Mouse (Mus musculus): ENCODE measurements around the gene Pde8a.
A peak's percentile ranks its signal among the peaks of the same experiment; 100 is the strongest.

The Pde8a gene

DNA sequence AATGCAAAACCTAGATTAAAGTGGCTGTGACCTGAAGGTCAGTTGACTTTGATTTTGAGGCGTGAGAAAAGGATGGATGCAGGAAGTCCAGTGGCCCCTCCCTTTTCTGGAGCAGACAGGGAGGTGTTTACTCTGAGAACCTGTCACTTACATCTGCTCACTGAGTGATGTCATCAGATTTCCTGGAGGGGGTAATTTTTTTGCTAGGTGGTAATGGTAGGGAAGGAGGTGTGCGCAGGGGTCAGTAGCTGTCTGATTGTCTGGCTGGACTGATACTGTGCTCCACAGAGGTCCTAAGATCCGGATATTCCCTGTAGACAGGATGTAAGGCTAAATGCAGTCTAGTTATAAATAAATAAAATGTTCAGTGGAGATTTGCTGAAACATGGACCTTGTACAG is 59.5 kb downstream of the Pde8a start:
- no peak for DNase-seq (ENCODE audit: inconsistent ontology term)

DNA sequence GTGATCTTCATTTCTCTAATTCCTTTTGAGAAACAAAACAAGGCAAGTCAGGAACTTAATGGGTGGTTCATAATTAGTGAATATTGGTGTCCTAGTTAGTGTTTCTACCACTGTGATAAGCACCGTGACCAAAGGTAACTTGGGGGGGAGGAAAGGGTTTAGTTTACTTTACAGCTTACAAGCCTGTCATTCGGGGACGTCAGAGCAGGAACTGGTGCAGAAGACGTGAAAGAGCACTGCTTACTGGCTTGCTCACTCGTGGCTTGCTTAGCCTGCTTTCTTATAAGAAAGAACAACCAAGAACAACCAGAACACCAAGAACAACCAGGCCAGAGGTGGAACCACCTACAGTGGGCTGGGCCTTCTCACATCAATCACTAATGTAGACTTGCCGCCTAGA is 65.6 kb downstream of the Pde8a start:
- no peak for DNase-seq (ENCODE audit: inconsistent ontology term)

DNA sequence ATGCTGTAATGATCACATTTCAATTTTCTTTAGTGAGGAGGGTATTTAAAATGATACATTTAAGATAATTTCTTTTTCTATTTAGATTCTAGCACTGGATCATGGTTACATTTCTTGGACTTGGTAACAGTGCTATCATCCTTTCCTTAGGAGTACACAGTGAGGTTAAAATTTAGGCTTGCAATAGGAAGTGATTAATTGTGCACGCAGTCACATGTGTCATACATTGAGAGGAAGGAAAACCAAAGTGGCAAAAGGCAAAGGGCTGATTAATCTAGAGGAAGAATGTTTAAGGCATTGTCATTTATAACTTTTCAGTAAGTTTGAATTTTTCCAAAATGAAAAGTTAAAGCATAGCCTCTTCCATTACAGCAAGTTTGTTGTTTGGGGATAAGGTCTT is 67.8 kb downstream of the Pde8a start:
- DNase-seq (ENCODE audit: inconsistent ontology term) = no peak

DNA sequence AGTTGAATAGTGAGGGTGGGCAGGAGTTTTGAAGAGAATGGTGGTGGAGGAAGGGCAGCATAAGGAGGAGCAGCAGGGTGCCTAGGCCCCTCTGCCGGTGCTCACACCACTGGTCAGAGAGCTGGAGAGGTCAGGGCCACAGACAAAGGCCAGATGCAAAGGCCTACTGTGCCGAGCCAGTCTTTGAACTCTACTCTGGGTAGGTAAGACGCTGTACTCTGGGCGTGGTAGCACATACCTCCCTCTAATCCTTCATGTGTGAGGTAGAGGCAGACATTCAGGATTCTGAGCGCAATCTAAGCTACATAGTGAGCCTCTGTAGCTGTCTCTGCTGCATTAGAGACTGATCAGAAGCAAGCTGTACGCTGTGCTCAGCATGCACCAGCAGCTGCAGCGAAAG is 73.1 kb downstream of the Pde8a start:
- no peak for DNase-seq (ENCODE audit: inconsistent ontology term)

DNA sequence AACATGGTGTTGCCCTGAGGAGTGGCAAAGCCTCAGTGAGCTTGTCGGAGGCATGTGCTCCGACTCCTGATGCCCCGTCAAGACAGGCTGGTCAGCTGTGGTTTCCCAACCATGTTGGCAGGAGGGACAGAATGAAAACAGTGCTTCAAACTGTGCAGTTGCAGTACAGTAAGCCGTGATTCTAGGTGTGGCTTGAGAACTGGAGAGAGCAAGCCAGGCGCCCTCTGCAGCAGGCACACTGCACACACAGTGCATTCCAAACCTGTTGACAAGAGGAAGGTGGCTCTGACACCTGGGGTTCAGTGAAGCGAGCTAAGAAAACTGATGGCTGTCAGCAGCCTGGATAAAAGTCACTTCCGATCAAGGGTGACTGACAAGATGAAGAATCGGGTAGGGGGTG is 73.5 kb downstream of the Pde8a start:
- DNase-seq (ENCODE audit: inconsistent ontology term) = no peak

DNA sequence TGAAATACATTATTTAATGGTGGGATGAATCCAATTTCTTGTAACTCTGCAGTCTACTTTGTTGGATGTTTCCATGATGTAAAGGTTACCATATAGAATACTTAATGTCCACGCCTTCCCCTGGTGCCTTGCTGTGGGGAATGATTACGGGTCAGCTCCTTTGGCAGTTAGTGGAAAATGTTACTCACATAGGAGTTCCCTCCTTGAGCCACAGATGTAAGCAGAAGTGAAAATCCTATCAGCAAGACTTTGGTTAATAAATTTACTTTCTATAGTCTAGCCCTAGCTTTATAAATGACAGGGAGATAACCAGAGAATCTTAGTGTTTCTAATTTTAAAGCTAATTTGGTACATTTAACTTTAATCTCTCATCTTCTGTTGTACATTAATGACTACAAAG is 81.8 kb downstream of the Pde8a start:
- no peak for DNase-seq (ENCODE audit: inconsistent ontology term)

DNA sequence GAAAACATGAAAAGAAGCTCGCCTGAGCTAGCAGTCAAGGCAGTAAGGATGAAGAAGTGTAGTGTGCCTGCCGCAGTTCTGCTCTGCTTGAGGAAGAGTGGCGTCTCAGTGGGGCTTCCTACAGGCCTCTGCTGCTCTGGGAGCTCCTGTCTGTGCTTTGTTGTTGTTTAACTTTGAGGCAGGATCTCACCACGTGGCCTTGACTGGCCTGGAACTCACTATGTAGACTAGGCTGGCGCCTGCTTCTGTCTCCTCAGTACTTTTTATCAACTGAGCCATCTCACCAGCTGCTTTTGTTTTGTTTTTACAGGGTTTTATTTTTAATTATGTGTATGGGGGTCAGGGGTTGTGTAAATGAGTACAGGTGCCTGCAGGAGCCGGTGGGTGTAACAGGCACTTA is 84.8 kb downstream of the Pde8a start:
- DNase-seq (ENCODE audit: inconsistent ontology term) = no peak

DNA sequence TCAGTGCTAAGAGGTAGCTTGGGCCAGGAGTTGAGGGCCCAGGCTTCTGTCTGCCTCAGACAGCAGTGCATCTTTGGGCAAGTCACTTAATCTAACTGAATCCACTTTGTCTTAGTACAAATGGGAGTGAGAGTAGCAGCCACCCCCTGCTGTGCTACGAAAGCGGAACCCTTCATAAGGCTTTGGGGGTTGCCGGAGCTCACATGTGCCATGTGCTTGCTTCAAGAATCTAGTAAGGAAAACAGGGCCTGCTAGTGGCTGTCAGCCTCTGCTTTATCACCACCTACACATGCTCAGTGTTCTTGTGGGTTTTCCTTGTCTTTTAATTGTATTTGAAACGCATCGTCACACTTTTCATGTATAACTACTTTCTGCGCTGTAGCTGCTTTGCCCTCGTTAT is 87.9 kb downstream of the Pde8a start:
- no peak for DNase-seq (ENCODE audit: inconsistent ontology term)

DNA sequence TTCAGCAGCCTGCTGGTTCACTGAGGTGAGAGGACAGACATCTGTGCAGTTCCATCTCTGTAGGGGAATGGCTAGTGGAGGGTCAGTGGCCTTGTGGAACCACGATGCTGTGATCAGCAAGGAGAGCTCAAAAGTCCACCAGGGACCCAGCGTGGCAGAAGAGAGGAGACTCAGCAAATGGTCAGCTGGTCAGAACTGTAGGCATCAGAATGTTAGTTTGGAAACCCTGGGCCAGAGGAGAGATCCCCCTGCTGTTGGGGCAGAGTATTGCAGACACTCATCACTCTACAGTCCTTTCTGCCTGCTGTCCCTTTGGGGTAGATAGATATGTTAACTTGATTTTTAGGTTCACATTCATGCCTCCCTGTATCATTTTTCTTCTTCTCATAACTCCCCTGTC is 90.3 kb downstream of the Pde8a start:
- no peak for DNase-seq (ENCODE audit: inconsistent ontology term)

DNA sequence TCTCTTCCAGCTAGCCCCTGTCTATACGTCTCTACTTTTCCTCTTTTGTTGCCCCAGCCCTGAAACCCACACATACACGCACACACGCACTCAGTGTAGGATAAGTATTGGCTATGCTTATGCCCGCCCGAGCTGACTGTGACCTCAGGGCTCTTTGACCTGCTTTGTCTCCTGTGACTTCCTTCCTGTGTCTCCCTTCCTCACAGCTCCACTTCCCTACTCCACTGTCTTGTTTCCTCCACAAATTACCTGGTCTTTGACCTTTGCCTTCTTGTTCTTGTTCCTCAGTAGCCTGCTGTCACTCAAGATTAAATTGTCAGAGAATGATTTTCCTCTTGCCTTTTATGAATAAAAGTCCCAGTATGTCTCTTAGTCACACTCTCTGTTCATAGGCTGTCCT is 90.7 kb downstream of the Pde8a start:
- no peak for DNase-seq (ENCODE audit: inconsistent ontology term)

DNA sequence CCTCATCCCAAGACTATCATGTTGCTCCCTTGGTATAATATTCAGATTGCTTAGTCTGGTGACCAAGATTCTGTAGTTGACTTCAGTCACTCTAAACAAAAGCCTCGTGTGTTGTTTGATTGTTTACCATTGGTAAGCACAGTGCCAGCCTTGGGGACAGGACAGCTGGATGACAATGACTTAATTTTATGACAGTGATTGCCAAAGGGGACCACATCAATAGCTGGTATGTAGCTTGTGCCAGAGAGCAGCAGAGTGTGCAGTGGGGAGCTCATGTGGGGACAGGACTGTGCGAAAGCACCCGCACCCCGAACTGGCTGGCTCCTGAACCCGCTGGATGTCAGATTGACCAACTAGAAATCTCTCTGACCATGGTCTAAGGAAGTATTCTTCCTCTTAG is 91.3 kb downstream of the Pde8a start:
- DNase-seq (ENCODE audit: inconsistent ontology term) = no peak

DNA sequence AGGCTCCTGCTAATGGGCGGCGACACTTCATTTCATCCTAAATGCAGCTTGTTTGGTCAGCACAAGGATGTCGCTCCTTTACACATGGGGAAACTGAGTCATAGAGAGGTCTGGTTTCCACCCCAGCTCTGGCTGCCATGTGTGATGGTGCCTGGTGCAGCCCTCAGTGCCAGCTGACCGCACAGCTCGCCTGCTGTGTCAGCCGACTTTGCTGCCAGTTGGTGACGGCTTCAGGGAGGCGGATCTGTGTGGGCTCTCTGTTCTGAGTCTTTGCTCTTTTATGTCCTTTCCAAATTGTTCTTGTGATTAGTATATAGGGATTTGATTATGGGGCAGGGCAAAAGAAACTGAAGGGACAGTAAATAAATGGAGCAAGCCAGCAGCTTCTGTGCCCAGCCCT is 94.3 kb downstream of the Pde8a start:
- peak; percentile 32 for DNase-seq (ENCODE audit: inconsistent ontology term)

DNA sequence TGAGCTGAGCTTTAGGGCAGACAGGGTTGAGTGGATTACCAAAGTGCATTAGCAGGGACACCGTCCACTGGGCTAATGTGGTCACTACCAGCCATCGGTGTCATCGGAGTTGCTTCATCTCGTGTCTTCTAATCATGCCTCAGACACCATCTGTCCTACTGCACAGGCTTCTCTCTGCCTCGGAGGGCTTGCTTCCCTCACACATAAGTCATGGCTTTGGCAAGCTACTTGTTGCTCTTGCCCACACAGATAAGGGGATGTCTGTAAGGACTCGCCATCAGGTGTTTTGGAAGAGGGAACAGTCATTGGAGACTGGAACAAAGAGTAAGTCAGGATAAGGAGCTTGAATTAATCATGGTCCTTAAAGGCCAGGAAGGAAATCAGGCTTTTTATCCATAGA is 95.9 kb downstream of the Pde8a start:
- no peak for DNase-seq (ENCODE audit: inconsistent ontology term)

DNA sequence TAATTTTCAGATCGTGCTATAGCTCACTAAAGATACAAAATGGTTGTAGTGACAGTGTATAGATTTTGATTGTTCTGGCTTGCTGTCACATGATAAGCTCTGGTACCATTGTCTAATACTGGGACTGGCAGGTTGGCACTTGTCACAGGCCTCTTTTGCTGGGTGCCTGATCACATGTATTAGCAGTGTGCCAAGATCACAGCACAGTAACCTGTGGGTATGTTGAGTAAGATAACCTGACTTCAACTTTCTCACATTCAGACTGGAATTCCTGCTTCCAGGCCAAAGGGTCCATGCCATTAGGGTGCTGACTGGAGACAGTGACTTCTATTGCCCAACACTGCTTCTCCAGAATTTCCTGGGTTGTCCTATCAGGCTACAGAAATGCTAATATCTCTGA is 97.7 kb downstream of the Pde8a start:
- DNase-seq (ENCODE audit: inconsistent ontology term) = no peak

DNA sequence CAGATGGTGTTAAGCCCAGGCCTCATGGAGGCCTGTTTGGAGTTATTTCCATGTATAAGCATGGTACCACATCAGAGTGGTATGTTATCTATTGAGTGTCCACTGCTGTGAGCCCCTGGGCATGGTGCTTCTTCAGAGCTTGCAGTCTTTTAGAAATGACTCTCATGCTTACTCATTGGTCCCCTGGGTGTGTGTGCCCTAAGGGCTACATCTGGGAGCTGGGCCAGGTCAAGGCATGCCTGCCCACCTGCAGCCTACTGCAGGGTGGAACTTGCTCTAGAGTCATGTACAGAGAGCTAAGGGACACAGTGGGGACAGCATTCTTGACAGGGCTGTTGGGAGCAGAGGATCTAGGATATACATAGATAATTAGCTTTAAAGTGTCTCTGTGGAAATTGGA is 98.2 kb downstream of the Pde8a start:
- no peak for DNase-seq (ENCODE audit: inconsistent ontology term)

DNA sequence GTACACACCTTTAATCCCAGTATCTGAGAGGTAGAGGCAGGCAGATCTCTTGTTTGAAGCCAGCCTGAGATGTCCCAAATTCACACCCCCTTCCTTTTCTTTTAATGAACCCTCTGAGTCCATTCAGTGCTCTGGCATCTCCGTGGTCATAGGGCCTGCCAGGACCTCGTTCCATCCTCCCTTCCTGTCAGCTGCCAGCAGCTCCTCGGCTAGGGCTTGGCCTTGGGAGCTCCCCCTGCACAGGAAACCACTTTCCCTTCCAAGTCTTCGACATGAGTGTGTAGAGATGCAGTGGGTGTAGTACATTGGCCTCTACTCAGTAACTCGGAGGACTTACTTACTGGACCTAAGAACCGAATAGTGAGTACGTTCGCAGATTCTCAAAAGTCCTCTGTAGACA is 102.2 kb downstream of the Pde8a start:
- peak; percentile 51 for DNase-seq (ENCODE audit: inconsistent ontology term)

DNA sequence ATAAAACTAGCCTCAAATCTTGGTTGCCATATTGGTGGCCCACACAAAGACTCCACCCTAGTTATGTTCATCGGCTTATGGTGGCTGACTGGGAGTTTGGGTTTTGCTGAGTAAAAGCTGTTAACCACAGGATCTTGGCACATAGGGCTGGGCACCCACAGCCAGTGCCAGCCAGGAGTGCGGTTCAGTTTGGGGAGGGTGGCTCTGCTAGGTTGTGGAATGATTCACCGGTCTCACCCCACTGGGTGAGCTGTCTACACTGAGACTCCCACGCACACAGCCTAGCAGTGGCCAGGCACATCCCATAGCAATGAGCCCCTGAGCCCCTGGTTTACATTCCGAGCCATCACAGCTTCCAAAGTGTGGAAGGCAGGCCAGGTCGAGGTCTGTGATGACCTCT is 106.4 kb downstream of the Pde8a start:
- DNase-seq (ENCODE audit: inconsistent ontology term) = peak; percentile 51

DNA sequence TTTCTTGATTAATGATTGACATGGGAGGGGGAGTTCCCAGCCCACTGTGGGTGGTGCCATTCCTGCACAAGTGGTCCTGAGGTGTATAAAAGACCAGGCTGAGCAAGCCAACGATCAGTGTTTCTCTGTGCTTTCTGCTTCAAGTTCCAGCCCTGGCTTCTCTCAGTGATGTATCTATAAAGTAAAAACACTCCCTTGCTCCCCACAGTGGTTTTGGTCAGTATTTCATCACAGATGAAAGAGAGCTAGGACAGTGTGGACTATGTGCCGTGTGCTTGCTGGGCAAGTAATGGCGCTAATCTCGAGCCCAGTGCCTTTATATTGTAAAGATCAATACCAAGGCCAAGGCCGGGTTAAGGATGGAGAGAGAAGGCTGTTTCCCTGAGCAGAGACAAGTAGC is 108.4 kb downstream of the Pde8a start:
- DNase-seq (ENCODE audit: inconsistent ontology term) = no peak

DNA sequence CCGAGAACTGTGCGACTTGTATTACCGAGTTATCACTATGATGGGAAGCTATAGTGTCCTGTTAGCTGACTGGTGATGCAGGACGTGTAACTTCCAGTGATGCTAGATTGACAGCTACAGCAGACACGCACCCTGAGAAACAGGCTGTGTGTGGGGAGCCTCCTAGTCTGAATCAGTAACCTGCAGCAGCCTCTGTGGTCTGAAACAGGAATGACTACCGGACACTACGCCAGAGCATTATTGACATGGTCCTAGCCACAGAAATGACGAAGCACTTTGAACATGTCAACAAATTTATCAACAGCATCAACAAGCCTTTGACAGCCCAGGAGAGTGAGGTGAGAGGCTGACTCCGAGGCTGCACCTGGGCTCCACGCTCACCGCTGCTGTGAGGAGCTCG is 112.6 kb downstream of the Pde8a start:
- DNase-seq (ENCODE audit: inconsistent ontology term) = no peak

DNA sequence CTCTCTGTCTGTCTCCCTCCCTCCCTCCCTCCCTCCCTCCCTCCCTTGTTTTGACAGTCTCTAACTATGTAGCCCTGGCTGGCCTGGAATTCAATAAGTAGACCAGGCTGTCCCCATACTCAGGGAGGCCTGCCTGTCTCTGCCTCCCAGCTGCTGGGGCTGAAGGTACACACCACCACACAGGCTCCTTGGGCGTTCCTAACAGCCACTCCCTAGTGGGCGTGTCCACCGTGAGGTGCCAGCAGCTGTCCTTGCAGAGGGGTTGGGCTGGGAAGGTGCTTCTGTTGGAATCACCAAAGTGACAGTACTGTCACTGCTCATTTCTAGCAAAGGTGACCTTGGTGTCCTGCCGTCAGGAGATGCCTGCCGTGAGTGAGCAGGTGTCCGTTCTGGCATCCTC is 113.5 kb downstream of the Pde8a start:
- no peak for DNase-seq (ENCODE audit: inconsistent ontology term)

DNA sequence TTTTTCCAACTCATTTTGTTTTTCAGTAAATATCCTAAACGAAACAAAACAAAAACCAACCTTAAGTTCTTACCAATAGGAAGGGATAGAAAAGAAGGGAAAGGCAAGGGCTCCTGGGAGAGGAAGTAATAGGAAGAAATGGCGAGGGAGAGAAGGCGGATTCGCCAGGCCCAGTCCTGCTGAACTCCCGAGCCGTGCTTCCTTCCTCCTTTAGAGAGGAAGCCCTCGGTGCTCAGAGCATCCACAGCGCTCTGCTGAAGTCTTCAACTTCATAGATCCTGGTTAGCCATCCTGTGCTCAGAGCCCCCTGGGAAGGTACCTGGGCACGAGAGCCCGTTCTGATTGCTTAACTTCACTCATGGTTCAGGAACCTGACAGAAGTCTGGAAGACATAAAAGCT is 114.3 kb downstream of the Pde8a start:
- DNase-seq (ENCODE audit: inconsistent ontology term) = no peak

DNA sequence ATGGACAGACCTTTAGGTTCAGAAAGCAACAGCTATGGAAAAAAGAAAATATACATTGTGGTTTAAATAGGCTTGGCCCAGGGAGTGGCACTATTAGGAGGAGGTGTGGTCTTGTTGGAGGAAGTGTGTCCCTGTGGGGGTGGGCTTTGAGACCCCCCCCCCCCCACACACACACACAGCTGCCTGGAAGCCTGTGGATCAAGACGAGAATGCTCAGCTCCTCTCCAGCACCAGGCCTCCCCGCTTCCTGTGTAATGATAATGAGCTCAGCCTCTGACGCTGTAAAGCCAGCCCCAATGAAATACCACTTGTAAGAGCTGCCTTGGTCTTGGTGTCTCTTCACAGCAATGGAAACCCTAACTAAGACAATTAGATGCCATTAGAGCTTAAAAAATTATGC is 117.4 kb downstream of the Pde8a start:
- DNase-seq (ENCODE audit: inconsistent ontology term) = no peak

DNA sequence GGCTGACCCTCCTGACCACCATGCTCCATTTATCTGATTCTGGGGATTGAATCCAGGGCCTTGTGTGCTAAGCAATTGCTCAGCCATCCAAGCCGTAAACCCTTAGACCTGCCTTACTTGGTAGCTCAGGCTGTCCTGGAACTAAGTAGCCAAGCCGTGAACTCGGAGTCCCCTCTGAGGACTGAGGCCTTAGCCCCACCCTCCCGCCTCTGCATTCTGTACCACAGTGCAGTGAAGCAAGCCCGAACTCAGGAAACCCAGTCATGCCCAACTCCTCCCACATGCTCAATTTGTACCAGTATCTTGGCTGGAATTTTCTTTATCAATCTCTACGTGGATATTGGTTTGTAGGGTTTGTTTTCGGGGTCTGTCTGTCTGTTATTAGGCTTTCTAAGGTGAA is 118.5 kb downstream of the Pde8a start:
- no peak for DNase-seq (ENCODE audit: inconsistent ontology term)

DNA sequence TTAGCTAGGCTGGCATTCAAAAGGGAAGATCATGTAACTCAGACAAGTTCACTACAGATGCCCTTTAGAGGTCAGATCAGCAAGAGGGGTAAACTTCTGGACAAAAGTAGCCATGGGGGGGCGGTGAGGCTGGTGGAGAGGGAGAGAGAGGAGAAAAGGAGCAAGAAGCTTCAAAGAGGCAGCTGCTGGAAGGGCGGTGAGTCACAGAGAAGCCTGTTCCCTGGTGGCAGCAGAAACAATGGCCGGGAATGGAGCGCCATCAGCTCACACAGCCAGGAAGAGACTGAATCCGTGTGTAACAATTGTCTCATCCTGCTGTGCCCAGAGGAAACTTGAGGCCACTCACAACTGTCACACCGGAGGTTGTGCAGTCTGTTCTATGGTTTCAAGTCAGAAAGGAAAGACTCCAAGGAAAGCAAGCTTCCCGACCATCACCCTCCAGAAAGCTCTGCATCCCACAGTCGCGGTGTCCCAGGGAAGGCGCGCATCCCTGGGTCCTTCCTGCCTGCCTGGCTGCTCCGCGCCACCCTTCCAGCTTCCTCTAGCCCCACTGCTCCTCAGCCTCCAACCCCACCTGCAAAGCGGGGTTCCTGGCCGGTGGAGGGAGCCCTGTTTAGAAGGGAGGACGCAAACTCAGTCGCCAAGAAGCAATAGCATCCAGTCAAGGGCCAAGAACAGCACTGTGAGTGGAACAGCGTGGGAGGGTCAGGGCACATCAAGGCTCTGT is 122.5 kb downstream of the Pde8a start:
- DNase-seq (ENCODE audit: inconsistent ontology term) = peak; percentile 84

DNA sequence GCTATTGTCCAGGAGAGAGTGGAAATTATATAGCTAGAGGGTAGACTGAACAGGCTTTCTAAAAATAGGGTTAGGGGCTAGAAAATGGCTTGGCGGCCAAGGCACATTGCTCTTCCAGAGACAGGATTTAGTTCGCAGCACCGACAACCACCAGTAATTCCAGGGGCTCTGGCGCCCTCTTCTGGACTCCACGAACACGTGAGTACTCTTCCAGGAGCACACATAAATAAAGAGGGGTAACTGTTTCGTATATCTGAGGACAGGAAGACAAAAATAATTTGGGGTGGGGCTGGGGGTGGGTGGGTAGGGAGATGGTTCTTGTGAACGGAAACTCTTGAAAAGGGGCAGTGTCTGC is 123.0 kb downstream of the Pde8a start:
- peak; percentile 35 for DNase-seq (ENCODE audit: inconsistent ontology term)
